Mouse (Mus musculus): ENCODE measurements around the gene Slc9c1.

GRCm38 (mm10) chr16:45635826-45636225 lies 100.7 kb downstream of the Slc9c1 start:
- TF ChIP-seq CTCF (IDR thresholded peaks at IDR 0.05; ENCODE audit: control insufficient read depth, insufficient read depth, insufficient replicate concordance, low read depth, low read length) (no peak), POLR2A (IDR thresholded peaks at IDR 0.05; ENCODE audit: control insufficient read depth, low read depth, low read length) (no peak)

All from testis, adult 2 months (tissue).